ENCODE assay signal across 8 mouse cellular contexts in the genomic region with DNA sequence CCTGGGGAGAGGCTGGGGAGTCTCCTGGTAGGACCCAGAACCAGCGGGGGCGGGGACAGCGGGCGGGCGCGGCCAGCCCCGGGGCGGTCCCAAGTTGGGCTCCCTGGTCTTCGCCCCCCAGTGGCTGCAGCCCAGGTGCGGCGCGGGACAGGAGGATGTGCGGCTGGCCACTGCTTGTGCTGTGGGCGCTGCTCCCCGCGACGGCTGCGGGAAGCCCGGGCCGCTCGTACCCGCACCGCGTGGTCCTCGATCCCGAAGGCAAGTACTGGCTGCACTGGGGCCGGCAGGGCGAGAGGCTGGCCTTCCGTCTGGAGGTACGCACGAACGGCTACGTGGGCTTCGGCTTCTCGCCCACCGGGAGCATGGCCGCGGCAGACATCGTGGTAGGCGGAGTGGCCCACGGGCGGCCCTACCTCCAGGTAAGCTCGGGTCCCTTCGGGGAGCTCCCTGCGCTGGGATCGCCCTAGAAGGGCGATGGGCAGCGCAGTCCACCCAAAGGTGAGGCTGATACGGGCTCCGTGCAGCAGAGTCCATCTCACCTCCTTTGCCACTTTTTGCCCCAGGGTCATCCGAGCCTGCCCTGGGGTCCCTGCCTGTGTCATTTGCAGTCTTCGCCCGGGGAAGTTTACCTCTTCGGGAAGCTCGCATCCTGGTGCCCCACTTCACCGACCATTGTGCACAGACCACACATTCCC. TPM values are rescaled to one million over a fixed set of nuclear protein-coding genes. Genes with fewer than 3 reads are reported as not detected.
DNase-seq lines count a peak whose midpoint lies in the region; ATAC-seq and TF ChIP-seq lines count a peak whose summit lies in the region.

TSS of gene Moxd1 (plus strand) at position 69 of the 695 bp plus-strand sequence.

- peak; percentile 10 to 20 for DNase-seq in adrenal gland, adult 18-20 months (ENCODE audit: low spot score in 2 of 2)
- DNase-seq in adrenal gland, adult 8-10 months: no peak
- peak; percentile 38 for DNase-seq in forebrain, embryonic 10.5 days (ENCODE audit: extremely low spot score, low spot score)
- DNase-seq in liver, embryonic 14.5 days (ENCODE audit: low read depth in 3 of 3, low spot score in 3 of 3): no peak
- peak; percentile 65 for DNase-seq in neural tube, embryonic 11.5 days (ENCODE audit: low spot score)
- no peak for DNase-seq in T-cell, adult 2 months (ENCODE audit: low spot score)

- WGBS in forebrain, embryonic 10.5 days: under 1% methylated on average over 55 of the region's 56 CpGs
- under 1% methylated on average over 49 of the region's 56 CpGs for WGBS in hindbrain, embryonic 16.5 days
- 2% methylated on average over 56 of the region's 56 CpGs for WGBS in liver, embryonic 14.5 days (ENCODE audit: insufficient replicate concordance)
- under 1% methylated on average over 55 of the region's 56 CpGs for WGBS in neural tube, embryonic 11.5 days

- TF ChIP-seq POLR2A in ES-Bruce4 (IDR thresholded peaks at IDR 0.05; ENCODE audit: insufficient read depth, low read length): no peak

- H3K9ac ChIP-seq in ES-Bruce4 (ENCODE audit: low read depth, poor library complexity, severe bottlenecking): peak within 1 kb of the TSS; percentile 7; the same call in 1 of the 2 replicates
- peak within 1 kb of the TSS; percentile 57 for H3K9ac ChIP-seq in hindbrain, embryonic 16.5 days (ENCODE audit: low read depth, low read length)
- H3K9ac ChIP-seq in liver, embryonic 14.5 days (replicated peaks): no peak within 1 kb of the TSS
- H3K9ac ChIP-seq in neural tube, embryonic 11.5 days (ENCODE audit: low read length): peak within 1 kb of the TSS; percentile 54

- H3K4me1 ChIP-seq in ES-Bruce4 (ENCODE audit: control insufficient read depth, insufficient read depth, low read length): no peaks in the 10 kb centered on the region
- H3K4me1 ChIP-seq in forebrain, embryonic 10.5 days: peaks cover 32% of the 10 kb centered on the region
- H3K4me1 ChIP-seq in hindbrain, embryonic 16.5 days (ENCODE audit: control insufficient read depth, insufficient read depth, low read depth, low read length): peaks cover 9% of the 10 kb centered on the region
- H3K4me1 ChIP-seq in liver, embryonic 14.5 days (replicated peaks; ENCODE audit: control insufficient read depth in 2 of 2, insufficient read depth in 2 of 2, low read length in 1 of 2): no peaks in the 10 kb centered on the region
- peaks cover 6% of the 10 kb centered on the region for H3K4me1 ChIP-seq in neural tube, embryonic 11.5 days (ENCODE audit: control insufficient read depth, insufficient read depth, low read length)

- 0 out of 2 replicates have a peak, but pooled peaks cover 3% of the 10 kb centered on the region for H3K27me3 ChIP-seq in ES-Bruce4 (ENCODE audit: control insufficient read depth, insufficient read depth, low read length, poor library complexity, severe bottlenecking)
- peaks cover 66% of the 10 kb centered on the region for H3K27me3 ChIP-seq in forebrain, embryonic 10.5 days (ENCODE audit: poor library complexity, severe bottlenecking)
- peaks cover 16% of the 10 kb centered on the region for H3K27me3 ChIP-seq in hindbrain, embryonic 16.5 days (replicated peaks; ENCODE audit: control insufficient read depth, insufficient read depth, low read length)
- H3K27me3 ChIP-seq in liver, embryonic 14.5 days (ENCODE audit: control insufficient read depth, insufficient read depth, low read length): peaks cover 32% of the 10 kb centered on the region
- peaks cover 16% of the 10 kb centered on the region for H3K27me3 ChIP-seq in neural tube, embryonic 11.5 days (ENCODE audit: control insufficient read depth, insufficient read depth, low read length)

- no peak within 1 kb of the TSS for H3K27ac ChIP-seq in ES-Bruce4 (ENCODE audit: insufficient read depth, low read length)
- H3K27ac ChIP-seq in forebrain, embryonic 10.5 days: peak within 1 kb of the TSS; percentile 68
- H3K27ac ChIP-seq in hindbrain, embryonic 16.5 days (ENCODE audit: low read depth, low read length): no peak within 1 kb of the TSS
- H3K27ac ChIP-seq in liver, embryonic 14.5 days: no peak within 1 kb of the TSS
- no peak within 1 kb of the TSS for H3K27ac ChIP-seq in neural tube, embryonic 11.5 days (ENCODE audit: low read depth, low read length)

- no peaks in the 10 kb centered on the region for H3K9me3 ChIP-seq in ES-Bruce4 (replicated peaks; ENCODE audit: control insufficient read depth, insufficient read depth, low read length, poor library complexity, severe bottlenecking)
- no peaks in the 10 kb centered on the region for H3K9me3 ChIP-seq in forebrain, embryonic 10.5 days
- no peaks in the 10 kb centered on the region for H3K9me3 ChIP-seq in hindbrain, embryonic 16.5 days (ENCODE audit: control insufficient read depth, low read length)
- no peaks in the 10 kb centered on the region for H3K9me3 ChIP-seq in liver, embryonic 14.5 days (ENCODE audit: control insufficient read depth, low read length)
- no peaks in the 10 kb centered on the region for H3K9me3 ChIP-seq in neural tube, embryonic 11.5 days (ENCODE audit: control insufficient read depth, low read length)

- peak; percentile 74 for ATAC-seq in hindbrain, embryonic 16.5 days
- no peak for ATAC-seq in liver, embryonic 14.5 days (ENCODE audit: insufficient read depth)
- ATAC-seq in neural tube, embryonic 11.5 days (ENCODE audit: insufficient read depth, low FRiP score, low TSS enrichment): peak; percentile 56

- no peak for TF ChIP-seq CTCF in ES-Bruce4 (IDR thresholded peaks at IDR 0.05; ENCODE audit: low read depth, low read length)
- no peak for TF ChIP-seq CTCF in liver, embryonic 14.5 days (IDR thresholded peaks at IDR 0.05; ENCODE audit: low read depth)

- peak within 1 kb of the TSS; percentile 59 for H3K4me3 ChIP-seq in ES-Bruce4 (ENCODE audit: low read depth, low read length)
- peak within 1 kb of the TSS; percentile 60 for H3K4me3 ChIP-seq in forebrain, embryonic 10.5 days
- peak within 1 kb of the TSS; percentile 52 for H3K4me3 ChIP-seq in hindbrain, embryonic 16.5 days (ENCODE audit: low read length)
- peak within 1 kb of the TSS in 1 of 2 experiments; percentile 25; a peak in 2 of 4 replicates for H3K4me3 ChIP-seq in liver, embryonic 14.5 days (ENCODE audit: insufficient read depth in 1 of 2, low read depth in 2 of 2, low read length in 2 of 2)
- peak within 1 kb of the TSS; percentile 47 for H3K4me3 ChIP-seq in neural tube, embryonic 11.5 days (ENCODE audit: low read depth, low read length)

- no peak for TF ChIP-seq EP300 in ES-Bruce4 (IDR thresholded peaks at IDR 0.05; ENCODE audit: insufficient read depth, low read depth, low read length)
- no peak for TF ChIP-seq EP300 in liver, embryonic 14.5 days (IDR thresholded peaks at IDR 0.05; ENCODE audit: low read depth)

- peak within 1 kb of the TSS; percentile 95 for H3K4me2 ChIP-seq in hindbrain, embryonic 16.5 days (ENCODE audit: low read length)
- H3K4me2 ChIP-seq in liver, embryonic 14.5 days (ENCODE audit: low read depth): peak within 1 kb of the TSS; percentile 54
- peak within 1 kb of the TSS; percentile 84 for H3K4me2 ChIP-seq in neural tube, embryonic 11.5 days (ENCODE audit: low read depth)

- no peaks in the 10 kb centered on the region for H3K36me3 ChIP-seq in ES-Bruce4 (ENCODE audit: control insufficient read depth, insufficient read depth, low read length, poor library complexity, severe bottlenecking)
- no peaks in the 10 kb centered on the region for H3K36me3 ChIP-seq in forebrain, embryonic 10.5 days (replicated peaks)
- H3K36me3 ChIP-seq in hindbrain, embryonic 16.5 days (ENCODE audit: control insufficient read depth, insufficient read depth, low read length): no peaks in the 10 kb centered on the region
- H3K36me3 ChIP-seq in liver, embryonic 14.5 days (replicated peaks; ENCODE audit: control insufficient read depth, insufficient read depth, low read depth): no peaks in the 10 kb centered on the region
- H3K36me3 ChIP-seq in neural tube, embryonic 11.5 days (ENCODE audit: control insufficient read depth, insufficient read depth, low read length): no peaks in the 10 kb centered on the region

RNA-seq across cellular contexts. Expression of gene Moxd1, which starts in this region (rescaled TPM):
- under 1 TPM in 1 of 2 experiments, not detected in 1; 0.26 TPM for total RNA-seq in adrenal gland, adult 18-20 months (2021)
- total RNA-seq in adrenal gland, adult 8-10 months (2022): under 1 TPM in 3 of 4 experiments, not detected in 1; 0.15 to 0.27 (median 0.15) TPM
- polyA plus RNA-seq in ES-Bruce4 (2011; ENCODE audit: insufficient read depth, insufficient read length, low read depth, missing spikeins): 8.8 and 8.9 TPM in 2 replicates
- 3.9 and 5.1 TPM in 2 replicates for polyA plus RNA-seq in forebrain, embryonic 10.5 days (2016; fragmentation: Nextera tagmentation; extraction: Ambion mirVana)
- 9.7 and 10.2 TPM in 2 replicates for polyA plus RNA-seq in hindbrain, embryonic 16.5 days (2015; fragmentation: Nextera tagmentation; extraction: Ambion mirVana)
- polyA plus RNA-seq in liver, embryonic 14.5 days (2012; rRNA removed): 0.08 and 0.12 TPM in 2 replicates
- polyA plus RNA-seq in liver, embryonic 14.5 days (2014; fragmentation: Nextera tagmentation; extraction: Ambion mirVana): 0.15 TPM in 1 of 2 replicates, not detected in the other
- polyA plus RNA-seq in neural tube, embryonic 11.5 days (2014; fragmentation: Nextera tagmentation; extraction: Ambion mirVana): 39.6 and 45.8 TPM in 2 replicates

Comparison
In these comparisons a context has a peak if more than half of its experiments do, and no peak if none do; other contexts are left out.
1. Peak in DNase-seq in adrenal gland, adult 18-20 months; RNA of the gene not detected or under 1 TPM.
2. DNase-seq: peak in forebrain, embryonic 10.5 days (single experiment) and neural tube, embryonic 11.5 days (single experiment); none in adrenal gland, adult 8-10 months (single experiment), liver, embryonic 14.5 days (0 of 3) and T-cell, adult 2 months (single experiment).
3. Peak in every context shown above with its lines, with median percentiles within 50 percentile points of each other: H3K4me2 ChIP-seq.